Mouse (Mus musculus) hindbrain, embryonic 10.5 days (tissue): ENCODE data around the gene Pik3c2g. TPM values are rescaled to one million over a fixed set of nuclear protein-coding genes. Genes with fewer than 3 reads are reported as not detected.

Experiments used
- DNase-seq: peaks from one replicate; pipeline ENCODE4 v3.0.0-alpha.2; 2017; ENCODE audit warnings: low spot score
- H3K27ac ChIP-seq: fragments of 300-500 bp; sonication (generic); 2 replicates; pipeline ENCODE4 v1.5.1; 2016; ENCODE audit warnings: mild to moderate bottlenecking, moderate library complexity
- H3K27me3 ChIP-seq: fragments of 300-500 bp; sonication (generic); 2 replicates; pipeline ENCODE4 v1.6.1; 2016; ENCODE audit warnings: mild to moderate bottlenecking; ENCODE audit not compliant: poor library complexity, insufficient read depth, severe bottlenecking
- H3K36me3 ChIP-seq: fragments of 300-500 bp; sonication (generic); 2 replicates; pipeline ENCODE4 v1.6.1; 2016; ENCODE audit warnings: mild to moderate bottlenecking, moderate library complexity
- H3K4me1 ChIP-seq: fragments of 300-500 bp; sonication (generic); replicated peaks from 2 replicates; pipeline ENCODE4 v1.6.1; 2016; ENCODE audit warnings: mild to moderate bottlenecking
- H3K4me3 ChIP-seq: fragments of 300-500 bp; sonication (generic); 2 replicates; pipeline ENCODE4 v1.5.1; 2016; ENCODE audit warnings: mild to moderate bottlenecking, moderate library complexity
- H3K9me3 ChIP-seq: fragments of 300-500 bp; sonication (generic); 2 replicates; pipeline ENCODE4 v1.6.1; 2016; ENCODE audit warnings: mild to moderate bottlenecking, moderate library complexity
- WGBS: fragments of 180-500 bp; shearing (Covaris S2); methylation state at CpG from one replicate; pipeline ENCODE4 v1.1.7; 2016; 5-methylcytosine and 5-hydroxymethylcytosine counted together
- polyA plus RNA-seq: library from polyadenylated mRNA; unstranded; fragments of >200 nt; fragmentation: Nextera tagmentation; extraction: Ambion mirVana; gene quantifications from 2 replicates; pipeline ENCODE4 v1.2.1, GENCODE M21; 2016

The Pik3c2g gene
- polyA plus RNA-seq, 1 experiment from 2014 or later, result 0.33 TPM

DNA sequence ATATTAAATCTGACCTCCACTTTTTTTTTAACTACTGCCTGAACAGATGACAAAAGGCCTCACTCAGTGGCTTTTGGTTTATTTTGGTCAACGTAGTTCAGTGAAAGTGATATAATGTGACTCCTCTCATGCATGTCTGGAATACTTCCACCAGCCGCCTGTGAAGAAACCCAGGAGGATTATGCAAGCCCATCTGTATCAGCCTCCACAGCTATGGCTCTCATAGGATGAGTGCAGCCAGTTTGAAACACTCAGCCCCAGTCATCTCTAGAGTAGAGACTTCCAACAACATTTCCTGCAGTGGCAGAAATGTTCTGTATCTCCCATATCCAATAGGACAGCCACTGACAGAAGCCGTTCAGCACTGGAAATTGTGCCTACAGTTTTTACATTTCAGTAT is 391.1 kb downstream of the Pik3c2g start:
- no peak for DNase-seq
- H3K36me3 ChIP-seq, result no peaks in the 10 kb centered on the region
- WGBS, result 62% methylated on average over 3 of the region's 3 CpGs
- H3K27me3 ChIP-seq, result no peaks in the 10 kb centered on the region
- H3K4me3 ChIP-seq, result no peak overlapping the region
- peaks cover 7% of the 10 kb centered on the region; the same call in 1 of the 2 replicates for H3K4me1 ChIP-seq
- H3K27ac ChIP-seq, result no peak overlapping the region
- no peaks in the 10 kb centered on the region for H3K9me3 ChIP-seq

DNA sequence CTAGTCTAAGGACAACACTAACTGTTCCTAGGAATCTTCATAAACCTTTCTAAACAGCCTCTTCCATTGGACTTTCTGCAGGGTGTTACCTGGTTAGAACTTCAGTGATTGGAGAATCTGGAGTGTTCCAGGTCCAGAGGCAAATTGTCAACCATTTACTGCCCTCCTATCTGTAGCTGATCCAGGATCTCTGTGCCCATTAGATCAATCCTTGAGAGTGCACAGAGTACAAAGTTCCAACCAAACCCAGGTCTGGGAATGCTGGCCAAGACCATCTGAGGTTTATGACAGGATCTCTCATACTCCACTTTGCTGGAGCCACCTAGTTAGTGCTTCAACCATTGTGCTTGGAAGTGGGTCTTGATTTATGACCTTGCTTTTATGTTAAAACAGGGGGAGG is 394.0 kb downstream of the Pik3c2g start:
- Histone ChIP-seq H3K27ac (no peak overlapping the region), H3K4me1 (peaks cover 7% of the 10 kb centered on the region; the same call in 1 of the 2 replicates), H3K27me3 (no peaks in the 10 kb centered on the region), H3K9me3 (no peaks in the 10 kb centered on the region), H3K36me3 (no peaks in the 10 kb centered on the region), H3K4me3 (no peak overlapping the region)
- DNase-seq, result no peak

DNA sequence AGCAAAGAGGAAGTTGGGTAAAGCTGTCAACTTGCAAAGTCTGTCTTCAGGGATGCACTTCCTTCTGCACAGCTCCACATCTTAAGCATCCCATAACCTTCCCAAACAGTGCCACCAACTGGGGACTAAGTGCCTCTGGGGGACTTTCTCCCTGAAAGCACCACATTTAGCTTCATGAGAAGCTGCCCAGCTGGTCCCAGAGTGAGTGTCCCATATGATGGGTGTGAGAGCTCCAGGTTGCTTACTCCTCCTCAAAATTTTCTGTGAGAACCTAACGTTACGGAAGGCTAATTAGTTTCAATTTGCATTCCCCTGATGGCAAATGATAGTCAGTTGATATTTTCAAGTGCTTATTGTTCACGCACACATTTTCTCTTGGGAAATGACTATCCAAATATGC is 397.0 kb downstream of the Pik3c2g start:
- 91% methylated on average over 3 of the region's 3 CpGs for WGBS

DNA sequence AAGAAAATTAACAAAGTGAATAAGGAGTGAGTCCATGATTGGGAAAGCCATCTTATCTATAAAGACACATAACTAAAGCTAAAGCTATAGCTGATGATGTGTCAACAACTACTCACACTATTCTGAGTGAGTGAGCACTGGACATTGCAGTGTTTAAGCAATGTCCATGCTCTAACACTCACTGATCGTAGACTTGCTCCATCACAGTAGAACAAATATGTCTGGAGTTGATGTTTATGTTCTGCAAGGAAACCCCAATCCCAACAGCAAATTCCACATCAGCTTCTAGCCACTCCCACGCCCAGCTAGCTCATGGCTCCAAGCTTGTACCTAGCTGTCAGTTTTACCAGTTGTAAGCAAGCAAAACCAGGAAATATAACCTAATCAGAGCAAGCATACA is 399.5 kb downstream of the Pik3c2g start:
- 85% methylated on average over 2 of the region's 2 CpGs for WGBS
- no peak for DNase-seq

More for the DNA sequence above, 397.0 kb downstream of the Pik3c2g start:
- Histone ChIP-seq H3K27me3 (no peaks in the 10 kb centered on the region), H3K4me3 (no peak overlapping the region), H3K4me1 (peaks cover 2% of the 10 kb centered on the region; the same call in 1 of the 2 replicates), H3K27ac (no peak overlapping the region), H3K9me3 (no peaks in the 10 kb centered on the region), H3K36me3 (no peaks in the 10 kb centered on the region)
- no peak for DNase-seq

DNA sequence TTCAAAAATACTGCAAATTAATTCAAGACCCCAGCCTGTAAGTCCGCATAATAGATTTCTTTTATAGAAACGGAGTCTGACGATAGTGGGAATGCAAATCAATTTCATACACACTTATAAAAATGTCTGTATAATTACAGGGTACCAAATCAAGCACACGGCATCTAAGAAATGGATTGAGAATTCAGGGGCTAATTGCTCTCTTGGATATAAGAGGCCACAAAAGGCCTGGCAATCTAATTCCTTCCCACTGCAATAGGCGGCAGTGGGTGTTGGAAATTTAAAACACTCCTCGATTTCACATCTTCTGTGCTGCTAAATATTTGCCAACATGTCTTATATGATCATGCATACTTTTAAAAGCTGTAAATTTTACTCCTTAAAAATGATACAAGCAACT is 402.1 kb downstream of the Pik3c2g start:
- no peaks in the 10 kb centered on the region for H3K9me3 ChIP-seq
- no peaks in the 10 kb centered on the region for H3K36me3 ChIP-seq
- no peaks in the 10 kb centered on the region for H3K4me1 ChIP-seq
- H3K27me3 ChIP-seq, result no peaks in the 10 kb centered on the region
- 88% methylated on average over 6 of the region's 6 CpGs for WGBS
- no peak overlapping the region for H3K27ac ChIP-seq
- no peak overlapping the region for H3K4me3 ChIP-seq
- DNase-seq, result no peak

More for the DNA sequence above, 399.5 kb downstream of the Pik3c2g start:
- no peaks in the 10 kb centered on the region for H3K36me3 ChIP-seq
- no peaks in the 10 kb centered on the region for H3K4me1 ChIP-seq
- H3K4me3 ChIP-seq, result no peak overlapping the region
- H3K27ac ChIP-seq, result no peak overlapping the region
- no peaks in the 10 kb centered on the region for H3K9me3 ChIP-seq
- no peaks in the 10 kb centered on the region for H3K27me3 ChIP-seq

DNA sequence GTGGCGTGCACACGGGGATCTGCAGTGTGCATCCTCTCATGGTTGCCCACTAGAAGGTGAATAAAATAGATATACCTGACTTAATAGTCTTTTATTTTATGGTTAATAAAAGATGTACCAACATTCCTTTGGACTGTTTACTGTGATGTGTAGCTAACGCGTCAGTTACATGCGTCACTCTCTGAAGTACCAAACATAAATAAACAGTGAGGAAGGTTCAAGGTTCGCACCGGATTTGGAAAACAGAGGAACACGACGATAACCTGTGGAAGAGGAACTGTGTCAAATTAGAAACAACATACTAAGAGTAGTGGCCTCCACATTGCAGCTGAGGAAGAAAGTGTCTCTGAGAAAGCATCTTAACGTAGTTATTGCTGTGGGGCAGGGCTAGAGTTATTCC is 402.6 kb downstream of the Pik3c2g start:
- Histone ChIP-seq H3K27me3 (no peaks in the 10 kb centered on the region), H3K27ac (no peak overlapping the region), H3K36me3 (no peaks in the 10 kb centered on the region), H3K4me1 (no peaks in the 10 kb centered on the region), H3K4me3 (no peak overlapping the region), H3K9me3 (no peaks in the 10 kb centered on the region)
- no peak for DNase-seq
- WGBS, result 83% methylated on average over 10 of the region's 10 CpGs

DNA sequence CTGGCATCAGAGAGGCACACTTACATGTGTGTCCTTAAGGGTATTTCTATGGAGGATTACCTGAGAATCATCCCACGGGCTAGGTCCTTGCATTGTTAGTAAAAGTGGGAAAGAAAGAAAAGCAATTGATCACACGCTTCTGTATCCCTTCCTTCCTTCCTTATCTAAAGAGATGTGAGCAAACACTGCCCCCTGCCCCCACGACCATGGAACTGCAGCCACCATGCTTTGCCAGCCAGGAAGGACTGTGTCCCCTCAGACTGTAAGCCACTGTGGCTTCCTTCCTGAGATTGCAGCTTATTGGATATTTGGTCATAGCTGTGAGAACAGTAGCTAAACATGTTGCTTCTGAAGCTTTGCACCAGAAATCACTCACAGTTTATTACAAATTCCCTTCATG is 418.2 kb downstream of the Pik3c2g start:
- no peak for DNase-seq
- H3K36me3 ChIP-seq, result no peaks in the 10 kb centered on the region
- no peak overlapping the region for H3K4me3 ChIP-seq
- H3K9me3 ChIP-seq, result peaks cover 5% of the 10 kb centered on the region
- WGBS, result 80% methylated on average over 3 of the region's 3 CpGs
- no peaks in the 10 kb centered on the region for H3K4me1 ChIP-seq
- no peak overlapping the region for H3K27ac ChIP-seq
- H3K27me3 ChIP-seq, result no peaks in the 10 kb centered on the region

Other genes with a start within 250 kb of the Pik3c2g start
- gene Rergl, start 85.2 kb upstream of the Pik3c2g start, polyA plus RNA-seq, result not detected in 2 replicates